Mouse (Mus musculus) v-Abl transformed pro-B cells (cell line): ENCODE data around the gene Grip1.

ENCODE experiments used
- in situ Hi-C, 2 experiments: fragments of 400-800 bp; cut with MboI; formaldehyde crosslinking; loops; one replicate each; pipeline ENCODE4 v1.15.1; 2025; ENCODE audit not compliant: unreplicated experiment in 2 of 2

Grip1 gene

GRCm38 (mm10) chr10:119547875-119548274, 94.2 kb downstream of the Grip1 start:
- in situ Hi-C loops = no loop called here

- in situ Hi-C loops = no loop called here
These were observed 95.1 kb downstream of the Grip1 start for GRCm38 (mm10) chr10:119548774-119549173.

GRCm38 (mm10) chr10:119550630-119551029, 97.0 kb downstream of the Grip1 start:
- in situ Hi-C loops = no loop called here

GRCm38 (mm10) chr10:119556346-119556745, 102.7 kb downstream of the Grip1 start:
- in situ Hi-C loops = no loop called here

- in situ Hi-C loops = no loop called here
These were observed 104.8 kb downstream of the Grip1 start for GRCm38 (mm10) chr10:119558432-119558831.

GRCm38 (mm10) chr10:119564862-119565261, 111.2 kb downstream of the Grip1 start:
- in situ Hi-C loops = no loop called here

- in situ Hi-C loops = no loop called here
These were observed 119.5 kb downstream of the Grip1 start for GRCm38 (mm10) chr10:119573134-119573533.

- in situ Hi-C loops = no loop called here
These were observed 122.2 kb downstream of the Grip1 start for GRCm38 (mm10) chr10:119575780-119576179.

- in situ Hi-C loops = no loop called here
These were observed 126.4 kb downstream of the Grip1 start for GRCm38 (mm10) chr10:119580024-119580423.

- in situ Hi-C loops = no loop called here
These were observed 131.0 kb downstream of the Grip1 start for GRCm38 (mm10) chr10:119584666-119585065.

- in situ Hi-C loops = no loop called here
These were observed 133.3 kb downstream of the Grip1 start for GRCm38 (mm10) chr10:119586976-119587375.

GRCm38 (mm10) chr10:119596822-119597221, 143.2 kb downstream of the Grip1 start:
- in situ Hi-C loops = no loop called here

GRCm38 (mm10) chr10:119607501-119607900, 153.9 kb downstream of the Grip1 start:
- in situ Hi-C loops = loop anchor here in 1 of 2 experiments (10.0 kb wide), 1 partner anchor 223 kb away; no protein-coding TSS in a partner anchor

GRCm38 (mm10) chr10:119608998-119609397, 155.4 kb downstream of the Grip1 start:
- in situ Hi-C loops = loop anchor here in 1 of 2 experiments (10.0 kb wide), 1 partner anchor 224 kb away; no protein-coding TSS in a partner anchor

GRCm38 (mm10) chr10:119610279-119610895, 156.8 kb downstream of the Grip1 start:
- in situ Hi-C loops = loop anchor here in 1 of 2 experiments (10.0 kb wide), 1 partner anchor 236 kb away; no protein-coding TSS in a partner anchor

GRCm38 (mm10) chr10:119612034-119612433, 158.4 kb downstream of the Grip1 start:
- in situ Hi-C loops = loop anchor here in 1 of 2 experiments (10.0 kb wide), 1 partner anchor 237 kb away; no protein-coding TSS in a partner anchor

GRCm38 (mm10) chr10:119614726-119615125, 161.1 kb downstream of the Grip1 start:
- in situ Hi-C loops = loop anchor here in 1 of 2 experiments (10.0 kb wide), 1 partner anchor 240 kb away; no protein-coding TSS in a partner anchor

- in situ Hi-C loops = loop anchor here in 1 of 2 experiments (10.0 kb wide), 1 partner anchor 241 kb away; no protein-coding TSS in a partner anchor
These were observed 161.7 kb downstream of the Grip1 start for GRCm38 (mm10) chr10:119615240-119615885.

GRCm38 (mm10) chr10:119616078-119616477, 162.4 kb downstream of the Grip1 start:
- in situ Hi-C loops = loop anchor here in 1 of 2 experiments (10.0 kb wide), 1 partner anchor 241 kb away; no protein-coding TSS in a partner anchor

GRCm38 (mm10) chr10:119628656-119629055, 175.0 kb downstream of the Grip1 start:
- in situ Hi-C loops = no loop called here

- in situ Hi-C loops = no loop called here
These were observed 176.8 kb downstream of the Grip1 start for GRCm38 (mm10) chr10:119630401-119630800.

GRCm38 (mm10) chr10:119631966-119632365, 178.3 kb downstream of the Grip1 start:
- in situ Hi-C loops = no loop called here
